In genomic region chr6:145249291-145250184, GRCm38 (mm10) we compare ENCODE assay signal across 8 mouse cellular contexts. TPM values are rescaled to one million over a fixed set of nuclear protein-coding genes. Genes with fewer than 3 reads are reported as not detected.
DNase-seq lines count a peak whose midpoint lies in the region; ATAC-seq and TF ChIP-seq lines count a peak whose summit lies in the region.

No protein-coding gene starts in this region.

- H3K4me1 ChIP-seq in hindbrain, embryonic 10.5 days (replicated peaks): peaks cover 25% of the 10 kb centered on the region

- POLR2A ChIA-PET in Patski (lab: Charles Lee): interaction anchor here (0.7 to 1.0 kb wide), 2 partner anchors 90 to 92 kb away, joined by 3 read pairs; no protein-coding TSS in a partner anchor

- 1% methylated on average over 113 of the region's 124 CpGs for WGBS in hindbrain, embryonic 10.5 days

- H3K27me3 ChIP-seq in Patski: no peaks in the 10 kb centered on the region
- H3K27me3 ChIP-seq in hindbrain, embryonic 10.5 days (ENCODE audit: insufficient read depth, poor library complexity, severe bottlenecking): peaks cover 14% of the 10 kb centered on the region

- CTCF ChIA-PET in Patski (lab: Charles Lee): interaction anchor here (1.9 kb wide), 1 partner anchor 92 kb away, joined by 7 read pairs; no protein-coding TSS in a partner anchor

- TF ChIP-seq CTCF in Patski (IDR thresholded peaks at IDR 0.05): no peak

- H3K27ac ChIP-seq in hindbrain, embryonic 10.5 days: peak overlapping the region; percentile 98

- in situ Hi-C loops in Patski (cut with MboI; ENCODE audit: low pct_unique_long_range_greater_than_20kb): loop anchor here (5.0 to 25.0 kb wide), 2 partner anchors 93 to 538 kb away; no protein-coding TSS in a partner anchor

- ATAC-seq in Patski: peak; percentile 61

- H3K36me3 ChIP-seq in hindbrain, embryonic 10.5 days: peaks cover 19% of the 10 kb centered on the region

- DNase-seq in Patski (ENCODE audit: low read depth, low spot score): no peak
- DNase-seq in cerebellum, adult 8-10 months: peak; percentile 65
- peak; percentile 40 for DNase-seq in forelimb bud, embryonic 11.5 days (ENCODE audit: low read depth, low spot score)
- peak; percentile 63 for DNase-seq in hindbrain, embryonic 10.5 days (ENCODE audit: low spot score)
- peak; percentile 24 to 29 for DNase-seq in layer of hippocampus, postnatal 14 days (ENCODE audit: low spot score in 2 of 2)
- DNase-seq in lung, postnatal 14 days: peak; percentile 67
- peak; percentile 12 for DNase-seq in ovary, postnatal 14 days (ENCODE audit: low spot score)
- peak; percentile 79 for DNase-seq in thymus, postnatal 25 days

- H3K4me3 ChIP-seq in hindbrain, embryonic 10.5 days: peak overlapping the region; percentile 91

- no peaks in the 10 kb centered on the region for H3K9me3 ChIP-seq in hindbrain, embryonic 10.5 days

RNA-seq across cellular contexts. Expression of gene Kras, which starts 0.5 kb away (rescaled TPM):
- 59.2 TPM for polyA plus RNA-seq in Patski (2021)
- polyA plus RNA-seq in hindbrain, embryonic 10.5 days (2016; fragmentation: Nextera tagmentation; extraction: Ambion mirVana): 84.0 and 91.2 TPM in 2 replicates
- total RNA-seq in layer of hippocampus, postnatal 14 days (2021): 10 to 100 TPM; 70.7 to 77.2 TPM

RNA-seq across cellular contexts. Expression of gene Etfrf1, which starts 38.6 kb away (rescaled TPM):
- polyA plus RNA-seq in Patski (2021): 71.3 TPM
- 32.3 and 33.4 TPM in 2 replicates for polyA plus RNA-seq in hindbrain, embryonic 10.5 days (2016; fragmentation: Nextera tagmentation; extraction: Ambion mirVana)
- 10 to 100 TPM; 25.5 to 25.9 TPM for total RNA-seq in layer of hippocampus, postnatal 14 days (2021)

RNA-seq across cellular contexts. Expression of gene Casc1, which starts 38.7 kb away (rescaled TPM):
- 3.0 TPM for polyA plus RNA-seq in Patski (2021)
- 0.62 and 0.88 TPM in 2 replicates for polyA plus RNA-seq in hindbrain, embryonic 10.5 days (2016; fragmentation: Nextera tagmentation; extraction: Ambion mirVana)
- 1 to 10 TPM; 1.7 to 2.4 TPM for total RNA-seq in layer of hippocampus, postnatal 14 days (2021)
